Mouse (Mus musculus) Muller cell, postnatal 12 days (primary cell): ENCODE results near the gene Gpsm1.
A peak's percentile ranks its signal among the peaks of the same experiment; 100 is the strongest.
"Not testable (repeated sequence)": the region's sequence is repeated elsewhere in the genome, so short reads cannot be mapped to it uniquely, and the experiment has no call there.

Source experiments
- DNase-seq: peaks from one replicate; pipeline ENCODE4 v3.0.0-alpha.2; 2015; ENCODE audit errors: inconsistent ontology term

The Gpsm1 gene

GRCm38 (mm10) chr2:26368572-26368971 lies 53.3 kb downstream of the Gpsm1 start:
- no peak for DNase-seq

- no peak for DNase-seq
Observed at GRCm38 (mm10) chr2:26372396-26372795, 57.1 kb downstream of the Gpsm1 start.

GRCm38 (mm10) chr2:26380131-26380771 lies 64.9 kb downstream of the Gpsm1 start, which contains the start of gene Snapc4:
Gene Snapc4 (minus strand): TSS chr2:26380653.
- DNase-seq, result peak; percentile 85

GRCm38 (mm10) chr2:26380871-26381270 lies 65.6 kb downstream of the Gpsm1 start:
- DNase-seq, result not testable (repeated sequence)

GRCm38 (mm10) chr2:26387713-26388112 lies 72.4 kb downstream of the Gpsm1 start:
- DNase-seq, result no peak

GRCm38 (mm10) chr2:26388682-26389153 lies 73.4 kb downstream of the Gpsm1 start:
- no peak for DNase-seq

- DNase-seq, result peak; percentile 91
Observed at GRCm38 (mm10) chr2:26389154-26389690, 73.9 kb downstream of the Gpsm1 start, which contains the start of the genes Entr1 and Pmpca. Gene Entr1 (minus strand): TSS chr2:26389316. Gene Pmpca (plus strand): TSS chr2:26389339.

- DNase-seq, result no peak
Observed at GRCm38 (mm10) chr2:26390954-26391353, 75.6 kb downstream of the Gpsm1 start.

GRCm38 (mm10) chr2:26391617-26392016 lies 76.3 kb downstream of the Gpsm1 start:
- no peak for DNase-seq
